Mouse (Mus musculus): ENCODE data around the gene Pop7. TPM values are rescaled to one million over a fixed set of nuclear protein-coding genes. Genes with fewer than 3 reads are reported as not detected.

Pop7 gene
- total RNA-seq (2021) = 10 to 100 TPM; 33.7 to 37.6 TPM

DNA sequence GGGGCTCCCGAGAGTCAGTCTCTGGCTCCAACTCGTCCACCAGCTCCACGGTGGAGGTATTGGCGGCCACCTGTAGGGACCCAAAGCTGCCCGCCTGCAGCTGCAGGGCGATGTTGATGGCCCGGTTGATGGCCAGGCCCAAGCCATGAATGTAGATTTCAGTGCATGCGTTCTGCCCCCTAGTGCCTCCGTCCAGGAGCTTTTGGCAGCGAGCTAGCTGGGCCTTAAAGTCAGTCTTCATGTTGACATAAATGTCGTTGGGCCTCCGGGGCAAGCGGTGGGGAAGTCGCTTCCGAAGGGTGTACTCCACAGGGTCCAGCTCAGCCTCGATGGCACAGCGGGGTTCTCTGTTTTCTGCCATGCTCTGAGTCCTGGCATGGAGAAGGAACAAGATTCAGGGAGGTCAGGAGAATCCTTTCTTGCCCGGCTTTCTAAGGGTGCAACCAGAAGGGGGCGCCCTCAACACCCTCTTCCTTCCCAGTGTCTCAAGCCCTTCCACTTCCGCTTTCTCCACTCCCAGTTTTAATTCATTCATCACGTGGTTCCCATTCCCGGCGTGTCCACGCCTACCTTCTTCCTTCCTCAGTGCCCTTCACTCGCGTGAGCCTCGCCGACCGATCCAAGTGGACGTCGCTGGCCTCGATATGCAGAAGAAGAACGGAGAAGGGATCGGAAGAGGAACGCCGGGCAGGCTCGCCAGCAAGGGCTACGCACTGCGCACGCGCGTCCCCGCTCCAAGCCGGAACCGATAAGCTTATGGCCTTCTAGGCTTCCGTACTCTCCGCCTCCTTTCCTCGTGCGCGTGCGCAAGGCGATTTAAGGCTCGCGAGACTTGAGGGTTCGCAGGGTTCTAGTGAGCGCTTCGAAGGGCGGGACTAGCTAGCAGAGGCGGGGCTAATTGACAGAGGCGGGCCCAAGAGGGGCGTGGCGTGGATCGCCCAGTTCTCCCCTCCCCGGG lies at the start of gene Pop7:
Pop7 (minus strand) TSS at position 810 of the 958 bp plus-strand sequence.
- intact Hi-C loops (cut with DNase I) = loop anchor here (2.0 kb wide), 1 partner anchor 163 kb away; no protein-coding TSS in a partner anchor
- DNase-seq = peak; percentile 100

DNA sequence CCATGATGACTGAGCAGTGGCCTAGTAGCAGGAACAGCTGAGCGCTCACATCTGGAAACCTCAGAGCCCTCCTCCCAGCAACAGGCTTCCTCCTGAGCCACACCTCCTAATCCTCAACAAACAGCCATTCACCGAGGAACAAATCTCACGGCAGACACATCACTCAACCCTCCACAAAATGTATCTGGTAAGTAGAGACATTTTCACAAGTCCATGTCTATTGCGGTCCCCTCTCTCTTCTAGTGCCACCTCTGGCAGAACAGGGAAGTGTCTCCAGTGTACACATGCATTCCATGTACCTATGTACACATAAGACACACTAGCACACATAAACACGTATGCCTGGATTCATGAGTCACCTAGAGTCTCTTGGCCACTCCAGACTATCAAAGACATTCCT lies 48.8 kb upstream of the Pop7 start:
- intact Hi-C loops (cut with DNase I) = no loop called here

GRCm38 (mm10) chr5:137549840-137550239 lies 47.5 kb upstream of the Pop7 start:
- intact Hi-C loops (cut with DNase I) = no loop called here
- no peak for DNase-seq

More for the DNA sequence above, 48.8 kb upstream of the Pop7 start:
- no peak for DNase-seq

DNA sequence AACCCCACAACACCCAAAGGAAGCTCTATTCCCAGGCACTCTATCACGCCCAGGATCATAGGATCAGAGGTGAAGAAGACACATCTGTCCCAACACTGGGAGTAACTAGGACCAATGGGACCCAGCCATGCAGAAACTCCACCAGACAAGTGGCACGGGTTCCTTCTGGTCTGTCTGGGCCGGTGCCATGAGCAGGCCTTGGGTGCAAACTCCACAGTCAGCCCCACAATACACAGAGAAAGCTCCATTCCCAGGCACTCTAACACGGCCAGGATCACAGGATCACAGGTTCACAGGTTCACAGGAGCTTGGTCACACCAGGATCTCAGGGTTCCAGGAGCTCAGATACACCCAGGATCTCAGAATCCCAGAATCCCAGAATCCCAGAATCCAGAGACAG lies 43.3 kb upstream of the Pop7 start:
- DNase-seq = no peak

DNA sequence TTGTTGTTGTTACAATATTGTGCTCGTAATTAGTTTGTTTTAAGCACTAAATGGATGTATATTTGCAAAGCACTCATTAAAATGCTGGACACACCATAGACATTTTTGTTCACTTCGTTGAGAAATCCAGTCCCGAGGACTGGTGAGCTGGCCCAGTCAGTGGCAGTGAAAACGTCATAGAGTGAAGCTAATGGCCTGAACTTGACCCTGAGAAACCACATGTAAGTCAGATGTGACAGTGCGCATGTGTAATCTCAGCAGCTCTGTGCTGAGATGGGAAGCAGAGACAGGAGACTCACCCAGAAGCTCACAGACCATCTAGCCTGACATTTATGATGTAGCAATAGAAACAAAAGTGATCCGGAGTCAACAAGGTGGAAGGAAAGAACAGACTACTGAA lies 42.6 kb upstream of the Pop7 start:
- DNase-seq = no peak
- intact Hi-C loops (cut with DNase I) = no loop called here

More for the DNA sequence above, 43.3 kb upstream of the Pop7 start:
- intact Hi-C loops (cut with DNase I) = no loop called here

DNA sequence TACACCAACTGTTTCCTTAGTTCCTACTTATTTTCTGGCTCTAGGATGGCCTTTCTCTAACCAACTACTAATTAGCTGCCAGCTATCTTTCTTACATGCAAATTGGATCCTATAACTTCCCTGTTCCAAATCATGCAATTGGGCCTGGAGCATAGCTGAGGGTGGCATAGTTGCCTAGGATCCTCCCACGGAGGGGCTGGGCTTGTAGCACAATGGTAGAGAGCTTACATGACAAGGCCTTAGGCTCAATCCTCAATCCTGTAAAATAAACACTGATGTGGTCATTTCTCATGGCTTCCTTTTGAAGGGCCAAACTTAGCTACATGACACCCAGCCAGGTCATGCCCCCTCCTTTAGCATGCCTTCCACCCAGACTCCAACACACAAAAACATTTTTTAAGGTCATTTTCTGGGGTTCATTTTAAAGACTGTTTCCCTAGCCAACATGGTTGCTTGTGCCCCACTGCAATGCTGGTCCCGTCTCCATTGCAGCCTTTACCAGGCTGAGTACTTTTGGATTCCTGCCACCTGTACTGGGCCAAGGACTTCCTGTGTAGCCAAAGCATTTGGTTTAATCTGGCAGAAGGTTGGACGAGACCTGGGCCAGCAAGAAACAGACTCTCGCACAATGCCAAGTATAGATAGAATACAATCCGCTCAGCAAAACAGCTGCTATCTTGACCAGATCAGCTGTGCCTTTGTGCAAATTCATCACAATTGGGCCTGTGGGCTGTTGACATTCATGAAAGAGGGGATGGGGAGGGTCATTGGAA lies 39.6 kb upstream of the Pop7 start:
- peak; percentile 81 for DNase-seq
- intact Hi-C loops (cut with DNase I) = no loop called here

- no peak for DNase-seq
- intact Hi-C loops (cut with DNase I) = no loop called here
Measured at GRCm38 (mm10) chr5:137540991-137541390, 38.7 kb upstream of the Pop7 start.

- intact Hi-C loops (cut with DNase I) = no loop called here
- DNase-seq = peak; percentile 73
Measured at GRCm38 (mm10) chr5:137539291-137539801, 37.0 kb upstream of the Pop7 start.

GRCm38 (mm10) chr5:137537461-137537860 lies 35.1 kb upstream of the Pop7 start:
- no peak for DNase-seq
- intact Hi-C loops (cut with DNase I) = no loop called here

DNA sequence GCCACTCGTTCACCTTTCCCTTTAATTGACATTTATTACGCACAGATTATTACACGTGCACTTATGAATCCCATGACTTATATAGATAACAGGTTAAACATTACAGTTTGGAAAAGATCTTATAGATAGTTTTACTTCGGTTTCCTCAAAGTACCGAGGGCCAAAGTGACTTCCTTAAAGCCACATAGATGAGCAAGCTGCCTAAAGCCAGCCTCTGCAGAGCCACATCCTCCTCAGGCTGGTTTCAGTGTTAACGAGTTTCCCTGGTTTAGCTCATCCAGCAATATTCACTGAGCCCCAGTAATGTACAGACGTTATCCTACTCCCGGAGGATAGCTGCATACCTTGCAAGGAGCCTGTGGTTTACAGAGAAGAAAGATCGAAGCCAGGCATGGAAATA lies 33.0 kb upstream of the Pop7 start:
- DNase-seq = no peak
- intact Hi-C loops (cut with DNase I) = no loop called here

DNA sequence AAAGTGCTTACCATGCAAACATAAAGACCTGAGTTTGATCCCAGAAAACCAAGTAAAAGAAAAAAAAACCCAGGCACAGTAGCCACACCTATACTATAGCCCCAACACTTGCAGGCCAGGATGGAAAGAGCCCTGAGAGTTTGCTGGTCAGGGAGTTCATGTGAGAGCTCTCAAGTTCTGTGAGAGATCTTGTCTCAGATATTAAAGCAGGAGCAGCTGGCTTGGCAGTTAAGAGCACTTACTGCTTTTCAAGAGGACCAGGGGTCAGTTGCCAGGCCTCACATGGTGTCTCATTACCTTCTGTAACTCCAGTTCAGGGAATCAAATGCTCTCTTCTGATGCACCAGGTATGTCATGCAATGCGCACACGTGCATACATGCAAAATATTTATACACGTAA lies 32.4 kb upstream of the Pop7 start:
- intact Hi-C loops (cut with DNase I) = loop anchor here (5.0 kb wide), 1 partner anchor 43 kb away; no protein-coding TSS in a partner anchor

GRCm38 (mm10) chr5:137533117-137533827 lies 31.0 kb upstream of the Pop7 start, which contains the start of the genes Epo and Gnb2:
Epo (minus strand) TSS chr5:137533242.
Gnb2 (minus strand) TSS chr5:137533510.
- intact Hi-C loops (cut with DNase I) = loop anchor here (5.0 kb wide), 1 partner anchor 44 kb away; no protein-coding TSS in a partner anchor
- peak; percentile 100 for DNase-seq

More for the DNA sequence above, 32.4 kb upstream of the Pop7 start:
- no peak for DNase-seq

DNA sequence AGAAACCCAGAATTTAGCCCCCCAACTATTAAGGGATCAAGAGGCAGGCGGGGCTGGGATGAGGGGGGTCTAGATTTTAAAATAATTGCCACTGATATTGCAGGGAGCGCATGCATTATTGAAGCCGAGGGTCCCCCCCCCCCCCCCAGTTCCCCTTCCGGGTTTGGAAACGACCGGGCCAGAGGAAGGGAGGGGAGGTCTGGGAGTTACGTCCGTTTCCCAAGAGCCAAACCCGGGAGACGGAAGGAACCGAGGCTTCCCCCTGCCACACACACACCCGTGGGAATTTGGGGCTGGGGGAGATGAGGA lies 30.4 kb upstream of the Pop7 start:
- intact Hi-C loops (cut with DNase I) = loop anchor here (5.0 kb wide), 1 partner anchor 45 kb away; no protein-coding TSS in a partner anchor

GRCm38 (mm10) chr5:137532131-137532807 lies 30.0 kb upstream of the Pop7 start:
- no peak for DNase-seq
- intact Hi-C loops (cut with DNase I) = loop anchor here (5.0 kb wide), 1 partner anchor 45 kb away; no protein-coding TSS in a partner anchor

More for the DNA sequence above, 30.4 kb upstream of the Pop7 start:
- no peak for DNase-seq

DNA sequence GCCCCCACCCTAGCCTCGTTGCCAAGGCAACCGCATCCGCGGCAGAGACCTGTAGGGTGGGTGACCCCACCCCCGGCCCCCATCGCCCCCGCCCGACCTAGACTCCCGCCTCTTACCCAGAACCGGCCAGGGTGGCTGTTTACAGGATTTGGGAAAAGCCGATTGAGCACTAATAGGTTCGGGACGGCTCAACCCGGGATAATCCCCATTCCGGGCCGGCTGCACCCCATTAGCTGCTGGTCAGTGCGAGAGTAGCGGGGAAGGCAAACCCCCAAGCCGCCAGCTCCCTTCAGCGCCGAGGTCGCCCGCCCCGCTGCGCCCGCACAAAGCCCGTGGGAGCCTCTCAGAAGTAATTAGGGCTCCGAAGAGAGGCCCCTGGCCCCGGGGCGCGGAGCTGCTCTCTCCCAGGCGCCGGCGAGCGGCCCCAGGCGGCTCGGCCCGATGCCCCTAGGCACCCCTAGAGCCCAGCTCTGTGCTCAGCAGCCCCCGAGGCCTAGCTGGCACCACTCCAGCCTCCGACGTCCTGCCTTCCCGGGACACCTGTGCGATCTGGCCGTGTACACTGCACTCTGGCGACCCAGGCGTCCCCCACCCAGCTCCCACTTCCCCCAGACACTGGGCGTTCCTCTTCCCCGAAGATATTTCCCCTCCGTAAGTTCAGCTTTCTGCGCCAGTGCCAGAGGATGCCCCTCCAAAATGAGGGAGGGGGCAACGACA lies 29.3 kb upstream of the Pop7 start:
- peak; percentile 89 for DNase-seq
- intact Hi-C loops (cut with DNase I) = loop anchor here (5.0 kb wide), 1 partner anchor 46 kb away; no protein-coding TSS in a partner anchor

DNA sequence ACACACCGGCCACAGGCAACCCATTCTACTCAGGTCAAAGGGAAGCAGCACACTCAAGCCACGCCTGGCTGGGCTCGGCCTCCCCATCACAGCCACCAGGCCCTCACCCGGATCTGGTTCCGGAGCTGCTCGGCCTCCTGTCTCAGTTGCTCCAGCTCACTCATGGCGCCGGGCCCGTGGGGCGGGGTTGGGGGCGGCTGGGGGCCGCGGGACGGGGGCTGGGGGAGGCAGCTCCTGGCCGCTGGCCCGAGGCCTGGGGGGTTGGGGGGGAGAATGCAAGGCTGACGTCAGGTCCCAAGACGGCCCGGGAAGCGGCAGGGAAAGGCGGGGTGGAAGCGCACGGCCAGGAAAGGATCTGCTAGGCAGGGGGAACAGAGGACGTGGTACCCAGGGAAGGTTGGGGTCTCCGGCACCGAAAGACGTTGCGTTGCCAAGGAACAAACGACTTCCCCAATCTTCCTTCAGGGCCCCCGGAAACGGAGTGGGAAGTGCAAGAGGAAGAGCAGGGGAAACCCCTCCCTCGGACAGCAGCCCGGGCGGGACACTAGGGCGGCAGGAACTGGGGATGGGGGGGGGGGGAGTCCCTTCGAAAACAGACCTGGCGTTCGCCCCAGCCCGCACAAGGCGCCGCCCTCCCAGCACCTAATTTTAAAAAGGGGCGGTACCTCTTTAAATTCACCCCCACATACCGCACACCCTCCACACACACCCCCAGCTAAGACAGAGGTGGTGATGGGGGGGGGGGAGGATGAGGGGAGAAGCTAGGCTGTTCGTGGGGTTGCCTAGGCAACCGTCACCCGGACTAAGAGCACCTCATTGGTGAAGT lies 28.5 kb upstream of the Pop7 start:
- intact Hi-C loops (cut with DNase I) = loop anchor here (5.0 kb wide), 1 partner anchor 46 kb away; no protein-coding TSS in a partner anchor
- peak; percentile 85 for DNase-seq

GRCm38 (mm10) chr5:137530075-137530474 lies 27.8 kb upstream of the Pop7 start:
- DNase-seq = no peak
- intact Hi-C loops (cut with DNase I) = loop anchor here (5.0 kb wide), 1 partner anchor 47 kb away; no protein-coding TSS in a partner anchor

Data from left cerebral cortex, postnatal 4 days (tissue).